Mouse (Mus musculus) liver, embryonic 16.5 days (tissue): Measurements from ENCODE around the gene Gm45713. TPM values are rescaled to one million over a fixed set of nuclear protein-coding genes. Genes with fewer than 3 reads are reported as not detected.
A peak's percentile ranks its signal among the peaks of the same experiment; 100 is the strongest.

Source experiments
- ATAC-seq: fragments of 200-750 bp; cut with Nextera tagmentation; 2 replicates; pipeline ENCODE4 v1.8.0; 2017; ENCODE audit warnings: low read depth, mild to moderate bottlenecking, moderate number of reproducible peaks, moderate library complexity
- H3K27ac ChIP-seq: fragments of 300-500 bp; sonication (generic); 2 replicates; pipeline ENCODE4 v1.5.1; 2014; ENCODE audit warnings: mild to moderate bottlenecking, low read length
- H3K27me3 ChIP-seq: fragments of 300-500 bp; sonication (generic); 2 replicates; pipeline ENCODE4 v1.6.1; 2014; ENCODE audit warnings: low read depth, low read length, mixed read lengths; ENCODE audit not compliant: control insufficient read depth, insufficient read depth
- H3K36me3 ChIP-seq: fragments of 300-500 bp; sonication (generic); 2 replicates; pipeline ENCODE4 v1.6.1; 2014; ENCODE audit warnings: mild to moderate bottlenecking; ENCODE audit not compliant: control insufficient read depth, insufficient read depth
- H3K4me1 ChIP-seq: fragments of 300-500 bp; sonication (generic); 2 replicates; pipeline ENCODE4 v1.6.1; 2014; ENCODE audit warnings: low read depth, low read length, mixed read lengths; ENCODE audit not compliant: control insufficient read depth
- H3K4me2 ChIP-seq: fragments of 300-500 bp; sonication (generic); 2 replicates; pipeline ENCODE4 v1.6.1; 2014; ENCODE audit warnings: low read depth, low read length, mixed read lengths
- H3K4me3 ChIP-seq: fragments of 300-500 bp; sonication (generic); 2 replicates; pipeline ENCODE4 v1.5.1; 2014; ENCODE audit warnings: low read depth, mild to moderate bottlenecking, low read length
- H3K9ac ChIP-seq: fragments of 300-500 bp; sonication (generic); 2 replicates; pipeline ENCODE4 v1.6.1; 2014; ENCODE audit warnings: low read depth, low read length
- H3K9me3 ChIP-seq: fragments of 300-500 bp; sonication (generic); replicated peaks from 2 replicates; pipeline ENCODE4 v1.6.1; 2016; ENCODE audit warnings: low read length; ENCODE audit not compliant: control insufficient read depth
- WGBS: fragments of 180-500 bp; shearing (Covaris S2); extraction: QIAGEN DNeasy Blood & Tissue Kit; methylation state at CpG from one replicate; pipeline ENCODE4 v1.1.7; 2014; ENCODE audit not compliant: insufficient replicate concordance; 5-methylcytosine and 5-hydroxymethylcytosine counted together
- polyA plus RNA-seq: library from polyadenylated mRNA; unstranded; fragments of >200 nt; fragmentation: Nextera tagmentation; extraction: Ambion mirVana; gene quantifications from 2 replicates; pipeline ENCODE4 v1.2.1, GENCODE M21; 2015

Gene Gm45713
- polyA plus RNA-seq = 0.12 TPM in 1 of 2 replicates, not detected in the other

DNA sequence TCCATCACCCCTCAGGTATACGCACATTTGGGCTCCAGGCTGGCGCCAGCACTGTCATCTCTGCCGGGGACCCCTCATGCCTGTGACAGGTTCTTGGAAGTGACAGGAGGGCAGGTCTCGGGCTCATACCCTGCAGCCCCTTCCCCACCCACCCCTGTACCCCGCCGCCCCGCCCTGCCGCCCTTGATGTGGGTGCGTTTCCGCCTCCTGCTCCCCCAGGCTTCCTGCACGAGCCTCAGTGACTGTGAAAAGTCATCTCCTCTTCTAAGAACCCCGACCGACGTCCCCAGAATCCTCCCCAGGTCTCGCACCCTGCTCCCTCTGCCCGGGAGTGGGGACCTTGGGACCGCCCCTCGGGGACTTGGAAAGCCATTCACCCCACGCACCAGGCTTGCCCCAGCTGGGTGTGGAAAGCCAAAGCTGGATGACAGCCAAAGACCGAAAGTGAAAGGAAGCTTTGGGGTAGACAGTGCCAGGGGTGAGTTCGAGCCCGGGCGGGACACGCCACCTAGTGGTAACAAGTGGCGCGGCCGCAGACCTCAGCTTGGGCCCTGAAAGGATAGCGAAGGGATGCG, at the start of gene Gm45713, which contains the start of gene Flt3l:
Gene Gm45713, minus strand, starts transcription at position 239 of the 575 bp plus-strand sequence.
Gene Flt3l, minus strand, starts transcription at position 440 of the 575 bp plus-strand sequence.
- peak; percentile 76 for ATAC-seq
- H3K27me3 ChIP-seq = no peaks in the 10 kb centered on the region
- 1% methylated on average over 29 of the region's 29 CpGs for WGBS
- no peaks in the 10 kb centered on the region for H3K9me3 ChIP-seq
- H3K27ac ChIP-seq = peak within 1 kb of the TSS; percentile 70
- H3K4me2 ChIP-seq = peak within 1 kb of the TSS; percentile 88
- H3K4me3 ChIP-seq = peak within 1 kb of the TSS; percentile 79
- peak within 1 kb of the TSS; percentile 81 for H3K9ac ChIP-seq
- no peaks in the 10 kb centered on the region for H3K36me3 ChIP-seq
- peaks cover 38% of the 10 kb centered on the region for H3K4me1 ChIP-seq

DNA sequence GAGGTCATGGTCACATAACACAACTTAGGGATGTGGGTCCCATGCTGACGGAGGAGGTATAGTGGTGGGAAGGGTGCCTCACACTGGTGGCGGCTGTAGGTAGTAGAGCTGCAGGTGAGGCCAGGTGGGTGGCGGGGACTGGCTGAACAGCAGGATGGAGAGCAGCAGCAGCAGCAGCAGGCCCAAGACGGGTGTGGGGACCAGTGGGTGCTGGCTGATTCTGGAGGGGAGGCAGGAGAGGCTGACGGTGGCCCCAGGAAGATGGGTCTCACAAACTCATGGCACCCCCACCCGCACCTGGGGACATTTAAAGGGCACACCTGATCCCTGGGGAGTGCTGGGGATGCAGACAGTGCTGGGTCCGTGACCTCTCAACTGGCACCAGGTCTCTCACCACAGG, 47.6 kb upstream of the Gm45713 start:
- Histone ChIP-seq H3K4me3 (no peak overlapping the region), H3K27ac (no peak overlapping the region), H3K9me3 (no peaks in the 10 kb centered on the region), H3K4me2 (no peak overlapping the region), H3K4me1 (peaks cover 10% of the 10 kb centered on the region), H3K27me3 (peaks cover 82% of the 10 kb centered on the region), H3K36me3 (no peaks in the 10 kb centered on the region), H3K9ac (no peak overlapping the region)
- no peak for ATAC-seq
- WGBS = 45% methylated on average over 7 of the region's 7 CpGs

DNA sequence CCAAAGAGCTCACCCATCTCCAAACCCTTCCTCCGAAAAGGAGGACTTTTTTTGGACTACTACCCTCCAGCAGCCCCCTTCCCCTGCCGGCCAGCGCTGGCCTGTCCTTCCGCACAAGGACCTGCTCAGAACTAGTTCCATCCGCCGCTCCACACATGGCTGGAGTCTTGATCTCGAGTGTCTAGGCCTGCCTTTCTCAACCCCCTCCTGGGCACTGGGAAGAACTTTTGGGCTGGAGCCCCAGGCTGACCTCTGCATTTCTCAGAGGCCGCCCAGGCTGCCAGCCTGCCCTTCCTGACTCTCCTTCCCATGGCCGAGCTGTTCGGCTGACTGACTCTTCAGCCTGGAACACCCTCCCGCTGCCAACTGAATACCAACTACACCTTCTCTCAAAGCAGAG, 46.6 kb upstream of the Gm45713 start:
- 12% methylated on average over 11 of the region's 11 CpGs for WGBS
- H3K4me3 ChIP-seq = peak overlapping the region; percentile 27
- H3K4me1 ChIP-seq = peaks cover 10% of the 10 kb centered on the region
- no peaks in the 10 kb centered on the region for H3K9me3 ChIP-seq
- H3K27ac ChIP-seq = no peak overlapping the region
- no peak for ATAC-seq
- H3K4me2 ChIP-seq = peak overlapping the region; percentile 71
- H3K27me3 ChIP-seq = peaks cover 93% of the 10 kb centered on the region
- no peak overlapping the region for H3K9ac ChIP-seq
- no peaks in the 10 kb centered on the region for H3K36me3 ChIP-seq

DNA sequence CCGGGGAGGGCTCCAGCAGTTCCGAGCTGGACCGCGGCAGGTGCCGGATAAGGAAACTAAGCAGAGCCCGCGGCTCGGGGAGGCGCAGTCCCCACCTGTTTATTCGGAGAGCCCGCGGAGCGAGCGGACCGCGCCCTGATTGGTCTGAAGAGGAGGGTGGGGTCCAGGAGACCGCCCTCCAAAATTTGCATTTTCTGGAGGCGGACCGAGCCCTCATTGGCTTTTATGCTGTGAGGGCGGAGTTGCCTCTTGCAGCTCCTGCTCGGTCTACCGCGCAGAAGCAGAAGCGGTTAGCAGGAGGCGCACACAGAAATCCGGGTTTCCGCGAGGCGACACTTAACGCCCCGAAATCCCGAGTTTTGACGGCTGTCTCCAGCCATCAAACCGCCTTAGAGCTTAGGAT, 46.2 kb upstream of the Gm45713 start:
- Histone ChIP-seq H3K27me3 (peaks cover 96% of the 10 kb centered on the region), H3K4me3 (peak overlapping the region; percentile 47), H3K4me2 (peak overlapping the region; percentile 71), H3K27ac (no peak overlapping the region), H3K9me3 (no peaks in the 10 kb centered on the region), H3K9ac (no peak overlapping the region), H3K4me1 (peaks cover 10% of the 10 kb centered on the region), H3K36me3 (no peaks in the 10 kb centered on the region)
- 0% methylated on average over 34 of the region's 34 CpGs for WGBS
- ATAC-seq = peak; percentile 94

DNA sequence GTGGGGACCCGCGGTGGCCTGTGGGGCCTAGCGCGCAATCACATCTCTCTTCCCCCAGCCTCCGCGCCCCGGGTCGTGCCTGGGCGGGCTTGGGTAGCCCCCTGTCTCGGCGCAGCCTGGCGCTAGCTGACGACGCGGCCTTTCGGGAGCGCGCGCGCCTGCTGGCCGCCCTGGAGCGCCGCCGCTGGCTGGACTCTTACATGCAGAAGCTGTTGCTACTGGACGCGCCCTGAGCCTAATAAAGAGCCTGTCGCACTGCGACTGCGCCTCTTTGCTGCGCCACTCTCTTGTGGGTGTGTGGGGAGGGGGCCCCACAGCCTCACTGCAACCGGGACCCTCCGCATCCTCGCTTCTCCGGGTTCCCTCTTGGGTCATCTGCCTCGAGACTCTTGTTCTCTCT, 45.5 kb upstream of the Gm45713 start:
- Histone ChIP-seq H3K4me2 (peak overlapping the region; percentile 71), H3K27ac (no peak overlapping the region), H3K36me3 (no peaks in the 10 kb centered on the region), H3K9me3 (no peaks in the 10 kb centered on the region), H3K4me3 (peak overlapping the region; percentile 47; the same call in 1 of the 2 replicates), H3K4me1 (peaks cover 10% of the 10 kb centered on the region), H3K9ac (no peak overlapping the region), H3K27me3 (peaks cover 96% of the 10 kb centered on the region)
- no peak for ATAC-seq
- WGBS = 4% methylated on average over 35 of the region's 35 CpGs

DNA sequence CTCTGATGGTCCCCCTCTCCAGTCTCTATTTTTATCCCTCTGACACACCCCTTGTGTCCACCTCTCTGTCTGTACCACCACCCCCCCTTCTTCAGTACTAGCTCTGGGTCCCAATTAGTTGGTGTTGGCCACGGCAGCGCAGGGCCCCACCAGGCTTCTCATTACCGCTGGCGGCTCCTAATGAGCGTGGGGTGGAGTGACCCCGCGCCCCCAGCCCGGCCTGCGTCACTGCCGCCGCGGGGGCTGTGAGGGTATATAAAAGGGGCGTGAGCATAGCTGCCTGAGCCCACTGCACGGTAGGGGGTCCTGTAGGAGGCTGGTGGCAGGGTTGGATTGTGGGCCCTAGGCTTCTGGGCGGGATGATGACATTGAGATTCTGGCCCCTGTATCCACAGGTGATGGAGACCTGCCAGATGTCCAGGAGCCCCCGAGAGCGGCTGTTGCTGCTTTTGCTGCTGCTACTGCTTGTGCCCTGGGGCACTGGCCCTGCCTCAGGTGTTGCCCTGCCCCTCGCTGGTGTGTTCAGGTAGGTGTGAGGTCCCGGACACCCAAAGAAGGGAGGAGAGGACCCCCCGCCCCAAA, 45.0 kb upstream of the Gm45713 start, which contains the start of gene Pth2:
Gene Pth2, plus strand, starts transcription at position 100 of the 582 bp plus-strand sequence.
- Histone ChIP-seq H3K4me3 (peak within 1 kb of the TSS; percentile 47; the same call in 1 of the 2 replicates), H3K27ac (no peak within 1 kb of the TSS), H3K4me2 (peak within 1 kb of the TSS; percentile 71), H3K9ac (no peak within 1 kb of the TSS), H3K36me3 (no peaks in the 10 kb centered on the region), H3K9me3 (no peaks in the 10 kb centered on the region), H3K4me1 (peaks cover 10% of the 10 kb centered on the region), H3K27me3 (peaks cover 96% of the 10 kb centered on the region)
- no peak for ATAC-seq
- 22% methylated on average over 20 of the region's 20 CpGs for WGBS

DNA sequence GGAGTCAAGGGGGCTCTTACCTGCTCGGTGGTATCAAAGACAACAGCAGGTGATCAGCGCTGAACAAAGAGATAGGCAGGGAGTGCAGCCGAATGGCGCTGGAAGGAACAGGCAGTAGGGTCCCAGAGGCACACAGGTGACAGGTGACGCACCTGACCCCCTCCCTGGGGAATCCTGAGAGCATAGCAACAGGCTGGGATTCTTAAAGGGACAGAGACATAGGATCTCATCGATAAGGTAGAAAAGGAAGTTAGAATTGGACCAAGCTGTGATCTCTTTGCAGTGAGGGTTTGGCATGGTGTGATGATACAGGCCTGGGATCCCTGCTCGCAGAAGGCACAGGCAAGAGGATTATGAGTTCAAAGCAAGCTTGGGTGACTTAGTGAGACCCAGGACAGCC, 43.4 kb upstream of the Gm45713 start, which contains the start of gene Gfy:
Gene Gfy, minus strand, starts transcription at position 101 of the 400 bp plus-strand sequence.
- no peaks in the 10 kb centered on the region for H3K9me3 ChIP-seq
- H3K4me1 ChIP-seq = peaks cover 10% of the 10 kb centered on the region
- no peak within 1 kb of the TSS for H3K4me2 ChIP-seq
- H3K27ac ChIP-seq = no peak within 1 kb of the TSS
- no peak within 1 kb of the TSS for H3K9ac ChIP-seq
- WGBS = 25% methylated on average over 7 of the region's 7 CpGs
- ATAC-seq = no peak
- no peak within 1 kb of the TSS for H3K4me3 ChIP-seq
- H3K27me3 ChIP-seq = peaks cover 99% of the 10 kb centered on the region
- H3K36me3 ChIP-seq = no peaks in the 10 kb centered on the region

DNA sequence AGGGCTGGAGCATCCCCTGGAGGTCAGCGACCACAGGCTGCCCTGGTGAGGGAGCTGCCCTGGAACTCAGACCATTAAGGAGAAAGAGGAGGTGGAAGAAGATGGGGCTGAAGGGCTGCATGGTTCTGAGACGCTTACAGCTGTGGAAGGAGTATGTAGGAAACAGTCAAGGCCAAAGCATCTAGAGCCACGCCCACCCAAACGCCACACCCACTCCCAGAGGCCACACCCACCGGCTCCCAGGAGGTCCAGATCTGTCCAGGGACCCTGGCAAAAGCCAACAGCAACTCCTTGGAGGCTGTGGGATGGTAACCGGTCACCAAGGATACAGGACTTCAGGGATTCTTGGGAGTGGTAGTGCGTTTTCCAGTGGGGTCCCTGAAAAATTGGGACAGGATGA, 42.5 kb upstream of the Gm45713 start:
- Histone ChIP-seq H3K27me3 (peaks cover 97% of the 10 kb centered on the region), H3K9ac (no peak overlapping the region), H3K9me3 (no peaks in the 10 kb centered on the region), H3K4me2 (no peak overlapping the region), H3K4me1 (peaks cover 10% of the 10 kb centered on the region), H3K27ac (no peak overlapping the region), H3K4me3 (no peak overlapping the region), H3K36me3 (no peaks in the 10 kb centered on the region)
- no peak for ATAC-seq
- WGBS = 18% methylated on average over 7 of the region's 7 CpGs

DNA sequence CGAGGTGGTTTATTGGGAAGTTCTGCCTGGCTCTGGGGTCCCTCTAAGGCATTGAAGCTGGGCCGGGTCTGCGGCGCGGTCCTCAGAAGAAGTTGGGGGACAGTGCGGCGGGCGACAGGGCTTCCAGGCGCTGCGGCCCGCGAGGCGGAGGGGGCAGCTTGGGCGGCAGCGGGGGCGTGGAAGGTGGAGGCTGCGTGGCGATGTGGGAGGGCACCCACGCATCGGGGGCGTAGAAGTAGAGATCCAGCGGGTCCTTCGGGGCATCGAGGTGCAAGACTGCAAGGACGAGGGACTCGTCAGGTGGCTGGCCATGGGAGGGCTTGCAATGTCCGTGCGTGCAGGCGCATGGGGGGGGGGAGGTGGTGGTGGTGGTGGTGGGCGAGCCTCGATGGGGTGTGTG, 40.3 kb upstream of the Gm45713 start:
- Histone ChIP-seq H3K9ac (no peak overlapping the region), H3K4me1 (peaks cover under 1% of the 10 kb centered on the region; the same call in 1 of the 2 replicates), H3K27me3 (peaks cover 76% of the 10 kb centered on the region), H3K27ac (no peak overlapping the region), H3K9me3 (no peaks in the 10 kb centered on the region; the same call in 1 of the 2 replicates), H3K4me3 (no peak overlapping the region), H3K4me2 (no peak overlapping the region), H3K36me3 (no peaks in the 10 kb centered on the region)
- no peak for ATAC-seq
- WGBS = 2% methylated on average over 31 of the region's 31 CpGs
